Mouse (Mus musculus): ENCODE measurements at regions not wholly inside any gene's neighbourhood (a gene's known extent, or its start where the extent isn't known, plus 50 kb on each side); places are given as distances from the start of the nearest gene placed in this dataset.

- H3K4me1 ChIP-seq (replicated peaks; ENCODE audit: low read depth, low read length) = no peaks in the 10 kb centered on the region
- H3K36me3 ChIP-seq (ENCODE audit: insufficient read depth, low read length) = no peaks in the 10 kb centered on the region
- H3K9me3 ChIP-seq (ENCODE audit: low read length) = no peaks in the 10 kb centered on the region
- TF ChIP-seq CTCF (conservative IDR thresholded peaks at IDR 0.05; ENCODE audit: low read length) = no peak
- no peak for TF ChIP-seq NANOG (IDR thresholded peaks at IDR 0.05; ENCODE audit: borderline replicate concordance, low read length)
- TF ChIP-seq POU5F1 (IDR thresholded peaks at IDR 0.05; ENCODE audit: borderline replicate concordance, low read length) = no peak
- no peak overlapping the region for H3K4me3 ChIP-seq (replicated peaks; ENCODE audit: low read length)
- no peaks in the 10 kb centered on the region for H3K27me3 ChIP-seq (ENCODE audit: insufficient read depth, low read length)
Measured at GRCm38 (mm10) chr8:115885121-115885743, 177.6 kb upstream of the Maf start.

DNA sequence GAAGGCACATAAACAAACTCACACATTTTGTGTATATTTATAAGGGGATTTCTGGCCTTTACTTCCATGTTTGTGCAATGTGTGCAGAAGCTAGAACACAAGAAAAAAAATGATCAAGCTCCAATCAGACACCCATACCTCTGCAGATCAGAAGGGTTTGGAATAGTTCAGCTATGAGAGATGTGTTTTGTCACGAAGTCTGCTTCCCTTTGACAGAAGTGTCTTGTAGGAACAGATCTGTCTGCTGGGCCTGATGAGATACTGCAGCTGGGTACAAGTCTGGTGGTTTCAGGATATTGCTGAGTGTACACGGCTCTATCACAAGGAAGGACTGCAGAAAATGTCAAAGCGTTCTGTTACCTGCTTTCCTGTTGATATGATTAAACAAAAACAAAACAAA, 176.2 kb upstream of the Maf start:
- Histone ChIP-seq H3K36me3 (ENCODE audit: insufficient read depth, low read length) (no peaks in the 10 kb centered on the region), H3K4me3 (replicated peaks; ENCODE audit: low read length) (no peak overlapping the region), H3K4me1 (replicated peaks; ENCODE audit: low read depth, low read length) (no peaks in the 10 kb centered on the region), H3K9me3 (ENCODE audit: low read length) (no peaks in the 10 kb centered on the region), H3K27me3 (ENCODE audit: insufficient read depth, low read length) (no peaks in the 10 kb centered on the region)
- TF ChIP-seq POU5F1 (IDR thresholded peaks at IDR 0.05; ENCODE audit: borderline replicate concordance, low read length) (no peak), NANOG (IDR thresholded peaks at IDR 0.05; ENCODE audit: borderline replicate concordance, low read length) (no peak), CTCF (conservative IDR thresholded peaks at IDR 0.05; ENCODE audit: low read length) (no peak)

GRCm38 (mm10) chr8:115881881-115882280, 174.3 kb upstream of the Maf start:
- H3K4me3 ChIP-seq (replicated peaks; ENCODE audit: low read length) = no peak overlapping the region
- no peaks in the 10 kb centered on the region for H3K27me3 ChIP-seq (ENCODE audit: insufficient read depth, low read length)
- H3K4me1 ChIP-seq (replicated peaks; ENCODE audit: low read depth, low read length) = no peaks in the 10 kb centered on the region
- H3K9me3 ChIP-seq (ENCODE audit: low read length) = no peaks in the 10 kb centered on the region
- TF ChIP-seq CTCF (conservative IDR thresholded peaks at IDR 0.05; ENCODE audit: low read length) (no peak), POU5F1 (IDR thresholded peaks at IDR 0.05; ENCODE audit: borderline replicate concordance, low read length) (no peak)
- H3K36me3 ChIP-seq (ENCODE audit: insufficient read depth, low read length) = no peaks in the 10 kb centered on the region

GRCm38 (mm10) chr8:115874789-115875188, 167.2 kb upstream of the Maf start:
- Histone ChIP-seq H3K4me1 (replicated peaks; ENCODE audit: low read depth, low read length) (no peaks in the 10 kb centered on the region), H3K36me3 (ENCODE audit: insufficient read depth, low read length) (no peaks in the 10 kb centered on the region)

GRCm38 (mm10) chr8:115871381-115871780, 163.8 kb upstream of the Maf start:
- Histone ChIP-seq H3K9me3 (ENCODE audit: low read length) (no peaks in the 10 kb centered on the region), H3K4me1 (replicated peaks; ENCODE audit: low read depth, low read length) (no peaks in the 10 kb centered on the region), H3K4me3 (replicated peaks; ENCODE audit: low read length) (no peak overlapping the region), H3K36me3 (ENCODE audit: insufficient read depth, low read length) (no peaks in the 10 kb centered on the region), H3K27me3 (ENCODE audit: insufficient read depth, low read length) (no peaks in the 10 kb centered on the region)
- TF ChIP-seq CTCF (conservative IDR thresholded peaks at IDR 0.05; ENCODE audit: low read length) (no peak), NANOG (IDR thresholded peaks at IDR 0.05; ENCODE audit: borderline replicate concordance, low read length) (no peak), POU5F1 (IDR thresholded peaks at IDR 0.05; ENCODE audit: borderline replicate concordance, low read length) (no peak)

More at GRCm38 (mm10) chr8:115874789-115875188, 167.2 kb upstream of the Maf start:
- Histone ChIP-seq H3K9me3 (ENCODE audit: low read length) (no peaks in the 10 kb centered on the region), H3K27me3 (ENCODE audit: insufficient read depth, low read length) (no peaks in the 10 kb centered on the region), H3K4me3 (replicated peaks; ENCODE audit: low read length) (no peak overlapping the region)
- TF ChIP-seq NANOG (IDR thresholded peaks at IDR 0.05; ENCODE audit: borderline replicate concordance, low read length) (no peak), CTCF (conservative IDR thresholded peaks at IDR 0.05; ENCODE audit: low read length) (no peak), POU5F1 (IDR thresholded peaks at IDR 0.05; ENCODE audit: borderline replicate concordance, low read length) (no peak)

GRCm38 (mm10) chr8:115861381-115861780, 153.8 kb upstream of the Maf start:
- H3K4me3 ChIP-seq (replicated peaks; ENCODE audit: low read length) = no peak overlapping the region
- H3K4me1 ChIP-seq (replicated peaks; ENCODE audit: low read depth, low read length) = no peaks in the 10 kb centered on the region
- H3K36me3 ChIP-seq (ENCODE audit: insufficient read depth, low read length) = no peaks in the 10 kb centered on the region
- H3K9me3 ChIP-seq (ENCODE audit: low read length) = no peaks in the 10 kb centered on the region
- no peaks in the 10 kb centered on the region for H3K27me3 ChIP-seq (ENCODE audit: insufficient read depth, low read length)
- TF ChIP-seq NANOG (IDR thresholded peaks at IDR 0.05; ENCODE audit: borderline replicate concordance, low read length) (no peak), CTCF (conservative IDR thresholded peaks at IDR 0.05; ENCODE audit: low read length) (no peak), POU5F1 (IDR thresholded peaks at IDR 0.05; ENCODE audit: borderline replicate concordance, low read length) (no peak)

DNA sequence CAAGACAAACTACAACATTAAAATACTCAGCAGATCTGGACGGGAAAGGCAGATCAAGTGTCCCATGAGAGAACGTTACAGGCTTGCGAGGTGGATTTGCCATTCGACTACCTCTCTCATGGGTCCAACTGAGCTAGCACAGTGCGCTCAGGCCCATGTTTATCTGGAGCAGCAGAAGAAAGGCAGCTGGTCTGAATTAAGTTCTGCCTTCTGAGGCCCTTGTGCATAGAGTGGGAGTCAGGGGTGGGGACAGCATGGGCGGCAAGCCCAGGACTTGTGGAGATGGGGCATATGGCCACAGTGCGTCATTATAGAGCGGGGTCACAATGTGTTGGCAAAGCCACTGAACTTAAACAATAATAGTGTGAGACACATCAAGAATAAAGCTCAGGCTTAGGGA, 151.8 kb upstream of the Maf start:
- no peaks in the 10 kb centered on the region for H3K27me3 ChIP-seq (ENCODE audit: insufficient read depth, low read length)
- H3K36me3 ChIP-seq (ENCODE audit: insufficient read depth, low read length) = no peaks in the 10 kb centered on the region
- TF ChIP-seq CTCF (conservative IDR thresholded peaks at IDR 0.05; ENCODE audit: low read length) = no peak
- no peak for TF ChIP-seq NANOG (IDR thresholded peaks at IDR 0.05; ENCODE audit: borderline replicate concordance, low read length)
- TF ChIP-seq POU5F1 (IDR thresholded peaks at IDR 0.05; ENCODE audit: borderline replicate concordance, low read length) = no peak
- no peaks in the 10 kb centered on the region for H3K9me3 ChIP-seq (ENCODE audit: low read length)
- H3K4me3 ChIP-seq (replicated peaks; ENCODE audit: low read length) = no peak overlapping the region
- no peaks in the 10 kb centered on the region for H3K4me1 ChIP-seq (replicated peaks; ENCODE audit: low read depth, low read length)

DNA sequence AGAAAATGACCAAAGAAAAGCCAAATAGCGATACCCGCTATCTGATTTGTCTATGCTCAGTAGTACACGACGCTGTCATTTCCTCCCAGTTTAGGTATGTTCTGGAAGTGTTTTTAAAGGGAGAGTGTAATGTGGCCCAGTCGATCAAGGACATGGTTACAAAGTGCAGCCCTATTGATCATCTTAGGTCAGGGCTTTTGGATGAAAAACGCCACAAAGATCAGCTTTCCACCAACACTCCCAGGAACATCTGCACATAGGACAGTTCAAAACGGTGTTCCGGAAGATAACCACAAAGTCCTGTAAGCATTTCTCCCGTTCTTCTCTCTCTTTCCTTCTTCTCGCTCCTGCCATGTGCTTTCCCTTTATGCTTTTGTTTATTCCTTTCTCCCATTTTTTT, 149.2 kb upstream of the Maf start:
- Histone ChIP-seq H3K4me1 (replicated peaks; ENCODE audit: low read depth, low read length) (no peaks in the 10 kb centered on the region), H3K36me3 (ENCODE audit: insufficient read depth, low read length) (no peaks in the 10 kb centered on the region), H3K27me3 (ENCODE audit: insufficient read depth, low read length) (no peaks in the 10 kb centered on the region), H3K9me3 (ENCODE audit: low read length) (no peaks in the 10 kb centered on the region), H3K4me3 (replicated peaks; ENCODE audit: low read length) (no peak overlapping the region)
- no peak for TF ChIP-seq CTCF (conservative IDR thresholded peaks at IDR 0.05; ENCODE audit: low read length)
- TF ChIP-seq POU5F1 (IDR thresholded peaks at IDR 0.05; ENCODE audit: borderline replicate concordance, low read length) = no peak
- no peak for TF ChIP-seq NANOG (IDR thresholded peaks at IDR 0.05; ENCODE audit: borderline replicate concordance, low read length)

All from E14TG2a.4 (cell line).